Mouse (Mus musculus): ENCODE results near the gene Pgf.

The Pgf gene

GRCm38 (mm10) chr12:85121806-85122459 lies 55.7 kb downstream of the Pgf start:
- no peak for DNase-seq

Data from cerebellum, postnatal 25 days (tissue).